Mouse (Mus musculus): ENCODE results near the gene Bri3. TPM values are rescaled to one million over a fixed set of nuclear protein-coding genes. Genes with fewer than 3 reads are reported as not detected.

Bri3 gene
- polyA plus RNA-seq, 1 experiment from 2014 or later, result 105 TPM

DNA sequence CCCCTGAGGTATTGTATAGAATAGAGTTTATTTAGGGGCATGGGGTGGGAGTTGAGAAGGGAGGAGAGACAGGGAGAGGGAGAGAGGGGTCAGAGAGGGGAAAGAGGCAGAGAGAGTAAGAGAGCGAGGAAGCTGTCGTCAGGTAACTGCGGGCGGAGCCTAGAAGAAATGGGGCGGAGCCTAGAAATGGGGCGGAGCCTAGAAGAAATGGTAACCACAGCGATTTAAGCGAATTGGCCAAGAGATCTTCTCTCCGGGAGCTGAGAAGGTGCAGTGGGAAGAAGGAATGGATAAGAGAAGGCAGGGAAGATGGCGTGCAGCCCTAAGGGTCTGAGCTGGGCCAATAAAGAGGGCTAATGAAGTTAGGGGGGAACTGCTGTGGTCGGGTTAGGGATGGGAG lies 18.0 kb upstream of the Bri3 start:
- Histone ChIP-seq H3K9ac (ENCODE audit: low read length) (no peak overlapping the region), H3K9me3 (replicated peaks; ENCODE audit: control insufficient read depth, low read length) (no peaks in the 10 kb centered on the region), H3K4me3 (ENCODE audit: low read depth, low read length) (no peak overlapping the region), H3K4me2 (ENCODE audit: low read length) (no peak overlapping the region), H3K27me3 (replicated peaks; ENCODE audit: control insufficient read depth, insufficient read depth, low read length) (no peaks in the 10 kb centered on the region), H3K36me3 (ENCODE audit: control insufficient read depth, insufficient read depth, low read length) (no peaks in the 10 kb centered on the region), H3K27ac (ENCODE audit: low read depth, low read length) (no peak overlapping the region), H3K4me1 (ENCODE audit: control insufficient read depth, insufficient read depth, low read length) (peaks cover 10% of the 10 kb centered on the region)
- DNase-seq (ENCODE audit: low spot score), result no peak
- WGBS, result 29% methylated on average over 11 of the region's 11 CpGs
- no peak for ATAC-seq

DNA sequence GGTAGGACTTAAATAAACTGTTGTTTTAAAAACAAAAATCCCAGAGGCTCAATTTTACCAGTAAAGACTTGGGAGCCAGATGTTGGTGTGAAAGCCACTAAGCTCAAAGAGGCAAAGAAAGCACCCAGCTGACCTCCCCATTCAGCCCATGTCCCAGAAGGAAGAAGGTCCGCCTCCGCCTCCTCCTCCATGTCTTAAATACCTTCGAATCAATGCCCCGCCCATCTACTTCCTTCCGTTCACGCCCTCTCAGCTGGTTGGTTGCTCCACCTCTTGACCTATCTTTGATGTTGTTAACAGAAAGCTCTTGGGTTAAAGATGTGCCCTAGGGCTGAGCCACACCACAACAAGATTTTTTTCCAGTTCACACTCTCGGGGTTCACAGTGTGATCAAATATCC lies 14.0 kb upstream of the Bri3 start:
- Histone ChIP-seq H3K9ac (ENCODE audit: low read length) (no peak overlapping the region), H3K36me3 (ENCODE audit: control insufficient read depth, insufficient read depth, low read length) (no peaks in the 10 kb centered on the region), H3K27ac (ENCODE audit: low read depth, low read length) (no peak overlapping the region), H3K4me1 (ENCODE audit: control insufficient read depth, insufficient read depth, low read length) (no peaks in the 10 kb centered on the region), H3K4me2 (ENCODE audit: low read length) (no peak overlapping the region), H3K27me3 (replicated peaks; ENCODE audit: control insufficient read depth, insufficient read depth, low read length) (no peaks in the 10 kb centered on the region), H3K4me3 (ENCODE audit: low read depth, low read length) (no peak overlapping the region), H3K9me3 (replicated peaks; ENCODE audit: control insufficient read depth, low read length) (no peaks in the 10 kb centered on the region)
- DNase-seq (ENCODE audit: low spot score) (no peak), ATAC-seq (no peak)
- 85% methylated on average over 7 of the region's 7 CpGs for WGBS

DNA sequence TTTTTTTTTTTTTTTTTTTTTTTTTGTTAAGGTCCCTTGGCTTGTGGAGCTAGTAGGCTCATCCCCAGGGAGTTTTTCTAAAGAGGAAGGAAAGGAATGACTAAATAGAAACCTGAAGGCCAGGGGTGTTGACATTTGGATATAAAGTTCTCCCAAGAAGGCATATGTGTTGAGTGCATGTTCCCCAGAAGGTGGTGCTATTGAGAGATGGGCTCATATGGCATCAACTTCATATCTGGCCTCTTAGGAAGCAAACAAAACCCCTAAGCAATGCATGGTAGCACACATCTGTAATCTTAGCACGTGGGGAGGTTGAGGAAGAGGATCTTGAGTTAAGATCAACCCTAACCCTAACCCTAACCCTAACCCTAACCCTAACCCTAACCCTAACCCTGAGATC lies 12.8 kb upstream of the Bri3 start:
- Histone ChIP-seq H3K4me2 (ENCODE audit: low read length) (no peak overlapping the region), H3K9ac (ENCODE audit: low read length) (no peak overlapping the region), H3K36me3 (ENCODE audit: control insufficient read depth, insufficient read depth, low read length) (no peaks in the 10 kb centered on the region), H3K4me3 (ENCODE audit: low read depth, low read length) (no peak overlapping the region), H3K27ac (ENCODE audit: low read depth, low read length) (no peak overlapping the region), H3K27me3 (replicated peaks; ENCODE audit: control insufficient read depth, insufficient read depth, low read length) (no peaks in the 10 kb centered on the region), H3K9me3 (replicated peaks; ENCODE audit: control insufficient read depth, low read length) (no peaks in the 10 kb centered on the region), H3K4me1 (ENCODE audit: control insufficient read depth, insufficient read depth, low read length) (no peaks in the 10 kb centered on the region)
- WGBS, result 76% methylated on average over 1 of the region's 1 CpGs
- DNase-seq (ENCODE audit: low spot score) (no peak), ATAC-seq (no peak)

DNA sequence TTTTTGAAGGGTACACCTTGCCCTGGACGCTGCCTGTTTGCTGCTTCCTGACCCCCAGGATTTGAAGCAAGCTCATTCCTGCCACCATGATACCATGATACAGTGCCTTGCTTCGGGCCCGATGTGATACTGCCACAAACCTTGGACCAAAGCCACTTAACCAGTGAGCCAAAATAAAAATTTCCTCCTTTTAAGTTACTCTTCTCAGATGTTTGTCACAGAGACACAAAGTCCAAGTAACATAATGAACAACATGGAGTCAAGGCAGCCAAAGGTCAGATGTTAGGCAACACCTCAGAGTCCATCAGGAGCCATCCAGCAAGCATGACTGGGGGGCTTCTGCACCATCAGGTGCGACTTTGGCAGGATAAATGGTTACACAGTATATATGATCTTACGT lies 11.7 kb upstream of the Bri3 start:
- no peak for ATAC-seq
- Histone ChIP-seq H3K9ac (ENCODE audit: low read length) (no peak overlapping the region), H3K4me3 (ENCODE audit: low read depth, low read length) (no peak overlapping the region), H3K27ac (ENCODE audit: low read depth, low read length) (no peak overlapping the region), H3K9me3 (replicated peaks; ENCODE audit: control insufficient read depth, low read length) (no peaks in the 10 kb centered on the region), H3K4me2 (ENCODE audit: low read length) (no peak overlapping the region), H3K36me3 (ENCODE audit: control insufficient read depth, insufficient read depth, low read length) (no peaks in the 10 kb centered on the region), H3K27me3 (replicated peaks; ENCODE audit: control insufficient read depth, insufficient read depth, low read length) (no peaks in the 10 kb centered on the region), H3K4me1 (ENCODE audit: control insufficient read depth, insufficient read depth, low read length) (no peaks in the 10 kb centered on the region)
- 88% methylated on average over 5 of the region's 5 CpGs for WGBS
- DNase-seq (ENCODE audit: low spot score), result no peak

DNA sequence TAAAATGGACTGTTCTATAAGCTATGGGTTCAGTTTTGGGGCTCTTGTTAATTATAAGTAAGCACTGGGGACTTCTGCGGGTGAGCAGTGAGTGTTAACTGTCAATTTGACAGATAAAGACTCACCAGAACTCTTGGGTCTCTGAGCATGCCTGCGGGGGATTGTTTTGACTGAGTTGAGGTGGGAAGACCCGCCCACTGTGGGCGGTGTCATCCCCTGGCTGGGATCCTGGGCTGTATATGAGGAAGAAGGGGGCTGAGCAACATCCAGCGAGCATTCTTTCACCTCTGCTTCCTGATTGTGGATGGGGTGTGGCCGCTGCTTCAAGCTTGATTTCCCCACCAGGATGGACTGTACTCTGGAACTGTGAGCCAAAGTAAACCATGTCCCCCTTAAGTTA lies 10.0 kb upstream of the Bri3 start:
- Histone ChIP-seq H3K9me3 (replicated peaks; ENCODE audit: control insufficient read depth, low read length) (no peaks in the 10 kb centered on the region), H3K4me1 (ENCODE audit: control insufficient read depth, insufficient read depth, low read length) (no peaks in the 10 kb centered on the region), H3K27me3 (replicated peaks; ENCODE audit: control insufficient read depth, insufficient read depth, low read length) (no peaks in the 10 kb centered on the region), H3K4me3 (ENCODE audit: low read depth, low read length) (no peak overlapping the region), H3K4me2 (ENCODE audit: low read length) (no peak overlapping the region), H3K9ac (ENCODE audit: low read length) (no peak overlapping the region), H3K27ac (ENCODE audit: low read depth, low read length) (no peak overlapping the region), H3K36me3 (ENCODE audit: control insufficient read depth, insufficient read depth, low read length) (no peaks in the 10 kb centered on the region)
- ATAC-seq, result no peak
- 77% methylated on average over 6 of the region's 6 CpGs for WGBS
- no peak for DNase-seq (ENCODE audit: low spot score)

DNA sequence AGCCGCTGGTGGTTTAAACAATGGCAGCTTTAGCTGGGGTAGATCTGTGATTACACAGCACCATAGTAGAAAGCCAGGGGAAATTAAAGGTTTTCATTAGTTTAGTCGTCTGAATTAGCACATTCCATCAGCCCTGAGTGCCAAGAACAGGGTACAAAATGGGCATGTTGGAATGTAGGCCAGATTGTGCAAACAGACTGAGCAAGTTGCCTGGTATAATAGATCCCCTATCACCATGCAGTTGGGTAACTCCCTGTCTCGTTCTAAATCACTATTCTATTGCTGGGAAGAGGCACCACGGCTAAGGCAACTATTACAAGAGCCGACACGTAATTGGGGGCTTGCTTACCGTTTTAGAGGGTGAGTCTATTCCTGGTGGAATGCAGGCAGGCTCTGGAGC lies 9.5 kb upstream of the Bri3 start:
- ATAC-seq (no peak), DNase-seq (ENCODE audit: low spot score) (no peak)
- Histone ChIP-seq H3K9ac (ENCODE audit: low read length) (no peak overlapping the region), H3K4me2 (ENCODE audit: low read length) (no peak overlapping the region), H3K27ac (ENCODE audit: low read depth, low read length) (no peak overlapping the region), H3K4me1 (ENCODE audit: control insufficient read depth, insufficient read depth, low read length) (no peaks in the 10 kb centered on the region), H3K36me3 (ENCODE audit: control insufficient read depth, insufficient read depth, low read length) (no peaks in the 10 kb centered on the region), H3K9me3 (replicated peaks; ENCODE audit: control insufficient read depth, low read length) (no peaks in the 10 kb centered on the region), H3K4me3 (ENCODE audit: low read depth, low read length) (no peak overlapping the region), H3K27me3 (replicated peaks; ENCODE audit: control insufficient read depth, insufficient read depth, low read length) (no peaks in the 10 kb centered on the region)
- WGBS, result 70% methylated on average over 7 of the region's 7 CpGs

DNA sequence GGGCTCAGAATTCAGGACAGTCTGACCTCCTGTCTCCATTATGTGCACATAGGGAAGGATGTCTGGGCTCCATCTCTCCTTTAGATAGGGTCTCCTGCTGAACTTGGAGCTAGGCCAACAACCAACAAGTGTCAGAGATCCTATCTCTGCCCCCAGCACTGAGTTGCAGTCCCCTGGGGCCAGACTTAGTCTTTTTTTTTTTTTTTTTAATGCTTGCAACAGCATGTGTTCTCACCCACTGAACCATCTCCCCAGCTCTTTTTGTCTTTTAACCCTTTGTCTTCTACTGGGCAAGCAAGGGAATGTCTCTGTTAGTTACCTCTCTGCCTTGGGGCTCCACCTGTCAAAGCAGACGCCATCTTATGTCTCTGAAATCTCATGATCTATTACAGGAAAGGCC lies 5.3 kb upstream of the Bri3 start:
- H3K4me2 ChIP-seq (ENCODE audit: low read length), result no peak overlapping the region
- H3K4me3 ChIP-seq (ENCODE audit: low read depth, low read length), result no peak overlapping the region
- ATAC-seq, result no peak
- WGBS, result 94% methylated on average over 1 of the region's 1 CpGs
- H3K9me3 ChIP-seq (replicated peaks; ENCODE audit: control insufficient read depth, low read length), result no peaks in the 10 kb centered on the region
- no peak overlapping the region for H3K9ac ChIP-seq (ENCODE audit: low read length)
- H3K27ac ChIP-seq (ENCODE audit: low read depth, low read length), result no peak overlapping the region
- H3K27me3 ChIP-seq (replicated peaks; ENCODE audit: control insufficient read depth, insufficient read depth, low read length), result no peaks in the 10 kb centered on the region
- no peak for DNase-seq (ENCODE audit: low spot score)
- no peaks in the 10 kb centered on the region for H3K4me1 ChIP-seq (ENCODE audit: control insufficient read depth, insufficient read depth, low read length)
- H3K36me3 ChIP-seq (ENCODE audit: control insufficient read depth, insufficient read depth, low read length), result no peaks in the 10 kb centered on the region

DNA sequence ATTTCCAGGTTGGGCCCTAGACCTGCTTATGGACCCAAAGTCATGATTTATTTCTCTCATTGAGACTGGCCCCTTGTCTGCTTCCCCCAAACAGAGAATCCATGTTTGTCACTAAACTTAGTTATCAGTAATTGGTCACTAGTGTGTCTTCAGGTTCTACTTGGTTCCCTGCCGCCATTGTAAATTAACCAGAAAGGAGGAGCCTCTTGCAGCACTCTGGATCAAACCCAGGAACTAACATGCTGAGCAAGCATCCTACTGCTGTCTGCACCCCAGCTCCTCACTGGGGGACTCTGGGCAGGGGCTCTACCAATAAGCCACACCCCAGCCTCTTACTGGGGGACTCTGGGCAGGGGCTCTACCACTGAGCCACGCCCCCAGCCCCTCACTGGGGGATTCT lies 1.4 kb downstream of the Bri3 start:
- 80% methylated on average over 2 of the region's 2 CpGs for WGBS
- no peak for ATAC-seq
- no peaks in the 10 kb centered on the region for H3K4me1 ChIP-seq (ENCODE audit: control insufficient read depth, insufficient read depth, low read length)
- DNase-seq (ENCODE audit: low spot score), result no peak
- H3K9me3 ChIP-seq (replicated peaks; ENCODE audit: control insufficient read depth, low read length), result no peaks in the 10 kb centered on the region; the same call in 1 of the 2 replicates
- no peaks in the 10 kb centered on the region for H3K27me3 ChIP-seq (replicated peaks; ENCODE audit: control insufficient read depth, insufficient read depth, low read length)
- H3K9ac ChIP-seq (ENCODE audit: low read length), result no peak overlapping the region
- no peak overlapping the region for H3K4me2 ChIP-seq (ENCODE audit: low read length)
- H3K4me3 ChIP-seq (ENCODE audit: low read depth, low read length), result no peak overlapping the region
- H3K36me3 ChIP-seq (ENCODE audit: control insufficient read depth, insufficient read depth, low read length), result no peaks in the 10 kb centered on the region
- no peak overlapping the region for H3K27ac ChIP-seq (ENCODE audit: low read depth, low read length)

DNA sequence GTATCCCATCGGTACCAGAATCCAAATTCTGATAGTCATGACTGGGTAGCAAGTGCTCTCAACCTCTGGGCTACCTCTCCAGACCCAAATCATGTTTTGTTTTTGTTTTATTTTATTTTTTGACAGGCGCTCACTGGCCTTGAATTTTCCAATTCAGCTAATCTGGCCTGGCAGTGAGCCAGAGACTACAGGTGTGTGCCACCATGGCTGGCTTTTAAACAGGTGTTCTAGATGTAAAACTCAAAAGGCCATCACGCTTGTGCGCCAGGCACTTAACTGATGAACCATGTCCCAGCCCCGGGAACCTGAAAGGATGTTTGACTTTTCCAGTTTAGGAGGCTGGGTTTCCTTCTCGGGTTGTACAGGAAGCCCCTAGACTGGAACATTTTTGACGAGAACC lies 2.4 kb downstream of the Bri3 start:
- Histone ChIP-seq H3K4me2 (ENCODE audit: low read length) (no peak overlapping the region), H3K9ac (ENCODE audit: low read length) (no peak overlapping the region), H3K4me3 (ENCODE audit: low read depth, low read length) (no peak overlapping the region), H3K27ac (ENCODE audit: low read depth, low read length) (no peak overlapping the region), H3K9me3 (replicated peaks; ENCODE audit: control insufficient read depth, low read length) (no peaks in the 10 kb centered on the region; the same call in 1 of the 2 replicates), H3K27me3 (replicated peaks; ENCODE audit: control insufficient read depth, insufficient read depth, low read length) (no peaks in the 10 kb centered on the region), H3K36me3 (ENCODE audit: control insufficient read depth, insufficient read depth, low read length) (no peaks in the 10 kb centered on the region), H3K4me1 (ENCODE audit: control insufficient read depth, insufficient read depth, low read length) (no peaks in the 10 kb centered on the region)
- DNase-seq (ENCODE audit: low spot score) (no peak), ATAC-seq (no peak)
- 90% methylated on average over 7 of the region's 7 CpGs for WGBS

DNA sequence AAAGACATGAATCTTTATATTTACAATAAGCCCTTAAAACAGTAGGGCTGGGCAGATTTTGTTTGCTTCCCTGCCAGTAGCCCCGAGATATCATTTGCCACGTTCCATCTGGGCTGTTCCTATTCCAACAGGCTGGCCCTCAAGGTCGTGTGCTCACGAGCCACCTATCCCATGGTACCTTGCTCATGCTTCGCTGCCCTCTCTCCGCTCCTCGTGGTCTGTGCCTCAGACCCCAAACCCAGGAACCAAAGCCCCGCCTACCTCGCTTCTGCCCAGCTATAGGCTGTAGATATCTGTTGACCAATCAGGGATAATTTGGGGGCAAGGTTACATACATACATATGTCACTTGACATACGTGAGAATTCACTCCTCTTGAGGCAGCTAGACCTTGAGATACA lies 3.1 kb downstream of the Bri3 start:
- Histone ChIP-seq H3K36me3 (ENCODE audit: control insufficient read depth, insufficient read depth, low read length) (no peaks in the 10 kb centered on the region), H3K27ac (ENCODE audit: low read depth, low read length) (no peak overlapping the region), H3K27me3 (replicated peaks; ENCODE audit: control insufficient read depth, insufficient read depth, low read length) (no peaks in the 10 kb centered on the region), H3K9me3 (replicated peaks; ENCODE audit: control insufficient read depth, low read length) (no peaks in the 10 kb centered on the region; the same call in 1 of the 2 replicates), H3K4me1 (ENCODE audit: control insufficient read depth, insufficient read depth, low read length) (no peaks in the 10 kb centered on the region), H3K4me2 (ENCODE audit: low read length) (no peak overlapping the region), H3K4me3 (ENCODE audit: low read depth, low read length) (no peak overlapping the region), H3K9ac (ENCODE audit: low read length) (no peak overlapping the region)
- ATAC-seq (no peak), DNase-seq (ENCODE audit: low spot score) (no peak)
- WGBS, result 81% methylated on average over 10 of the region's 10 CpGs
